Mouse (Mus musculus) midbrain, postnatal 0 days (tissue): ENCODE results near the gene Zfp219. TPM values are rescaled to one million over a fixed set of nuclear protein-coding genes. Genes with fewer than 3 reads are reported as not detected.
A peak's percentile ranks its signal among the peaks of the same experiment; 100 is the strongest.

ENCODE experiments used
- ATAC-seq: fragments of 200-750 bp; cut with Nextera tagmentation; 2 replicates; pipeline ENCODE4 v1.8.0; 2017; ENCODE audit warnings: moderate number of reproducible peaks, mild to moderate bottlenecking, moderate TSS enrichment, moderate library complexity; ENCODE audit not compliant: low FRiP score
- DNase-seq: peaks from one replicate; pipeline ENCODE4 v3.0.0-alpha.2; 2015; ENCODE audit warnings: low spot score
- H3K27ac ChIP-seq: fragments of 300-500 bp; sonication (generic); 2 replicates; pipeline ENCODE4 v1.5.1; 2014; ENCODE audit warnings: low read depth, mild to moderate bottlenecking, low read length, mixed read lengths
- H3K27me3 ChIP-seq: fragments of 300-500 bp; sonication (generic); 2 replicates; pipeline ENCODE4 v1.6.1; 2014; ENCODE audit warnings: low read length, control low read depth, mixed read lengths; ENCODE audit not compliant: insufficient read depth
- H3K36me3 ChIP-seq: fragments of 300-500 bp; sonication (generic); 2 replicates; pipeline ENCODE4 v1.6.1; 2014; ENCODE audit warnings: low read length, control low read depth, mixed read lengths; ENCODE audit not compliant: insufficient read depth
- H3K4me1 ChIP-seq: fragments of 300-500 bp; sonication (generic); 2 replicates; pipeline ENCODE4 v1.6.1; 2014; ENCODE audit warnings: mild to moderate bottlenecking, control low read depth, antibody characterized with exemption, low read length, mixed read lengths; ENCODE audit not compliant: insufficient read depth
- H3K4me2 ChIP-seq: fragments of 300-500 bp; sonication (generic); 2 replicates; pipeline ENCODE4 v1.6.1; 2014; ENCODE audit warnings: low read depth, mild to moderate bottlenecking, low read length, mixed read lengths; ENCODE audit not compliant: poor library complexity, severe bottlenecking
- H3K4me3 ChIP-seq: fragments of 300-500 bp; sonication (generic); 2 replicates; pipeline ENCODE4 v1.5.1; 2014; ENCODE audit warnings: low read depth, mild to moderate bottlenecking, low read length, moderate library complexity
- H3K9ac ChIP-seq: fragments of 300-500 bp; sonication (generic); replicated peaks from 2 replicates; pipeline ENCODE4 v1.6.1; 2014; ENCODE audit warnings: mild to moderate bottlenecking, low read length, moderate library complexity, mixed read lengths; ENCODE audit not compliant: poor library complexity, severe bottlenecking
- H3K9me3 ChIP-seq: fragments of 300-500 bp; sonication (generic); 2 replicates; pipeline ENCODE4 v1.6.1; 2016; ENCODE audit warnings: low read length, control low read depth
- CTCF ChIP-seq: IDR thresholded peaks from 2 replicates; pipeline ENCODE4 v1.5.1; 2016; ENCODE audit warnings: antibody characterized with exemption, mild to moderate bottlenecking
- WGBS: fragments of 180-500 bp; shearing (Covaris S2); extraction: QIAGEN DNeasy Blood & Tissue Kit; methylation state at CpG from one replicate; pipeline ENCODE4 v1.1.7; 2014; 5-methylcytosine and 5-hydroxymethylcytosine counted together
- polyA plus RNA-seq: library from polyadenylated mRNA; unstranded; fragments of >200 nt; fragmentation: Nextera tagmentation; extraction: Ambion mirVana; gene quantifications from 2 replicates; pipeline ENCODE4 v1.2.1, GENCODE M21; 2015
- total RNA-seq: library from RNA; depleted of rRNA; stranded (reverse); fragments of >200 nt; gene quantifications from 2 replicates; pipeline ENCODE4 v1.2.3, GENCODE M21; 2014

Zfp219 gene
- total and polyA plus RNA-seq, 2 experiments from 2014 or later, result 23.5 to 65.5 TPM

DNA sequence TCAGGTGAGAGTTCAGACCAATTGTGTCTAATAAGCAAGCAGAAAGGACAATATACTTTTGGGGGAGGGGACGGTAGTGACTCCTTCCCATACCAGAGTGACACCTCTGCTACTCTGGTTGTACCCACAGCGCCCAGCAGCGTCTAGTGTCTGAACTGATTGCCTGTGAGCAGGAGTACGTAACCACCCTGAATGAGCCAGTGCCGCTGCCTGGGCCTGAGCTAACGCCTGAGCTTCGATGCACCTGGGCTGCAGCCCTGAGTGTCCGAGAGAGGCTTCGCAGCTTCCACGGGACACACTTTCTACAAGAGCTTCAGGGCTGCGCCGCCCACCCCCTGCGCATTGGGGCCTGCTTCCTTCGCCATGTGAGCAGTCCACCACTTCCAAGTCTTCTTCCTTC, 23.1 kb downstream of the Zfp219 start:
- no peak overlapping the region for H3K4me2 ChIP-seq
- no peaks in the 10 kb centered on the region for H3K4me1 ChIP-seq
- WGBS, result 89% methylated on average over 12 of the region's 14 CpGs
- peaks cover 50% of the 10 kb centered on the region for H3K36me3 ChIP-seq
- no peaks in the 10 kb centered on the region for H3K9me3 ChIP-seq
- TF ChIP-seq CTCF, result no peak
- ATAC-seq (no peak), DNase-seq (no peak)
- no peak overlapping the region for H3K4me3 ChIP-seq
- H3K27ac ChIP-seq, result no peak overlapping the region
- H3K9ac ChIP-seq, result no peak overlapping the region
- no peaks in the 10 kb centered on the region for H3K27me3 ChIP-seq

DNA sequence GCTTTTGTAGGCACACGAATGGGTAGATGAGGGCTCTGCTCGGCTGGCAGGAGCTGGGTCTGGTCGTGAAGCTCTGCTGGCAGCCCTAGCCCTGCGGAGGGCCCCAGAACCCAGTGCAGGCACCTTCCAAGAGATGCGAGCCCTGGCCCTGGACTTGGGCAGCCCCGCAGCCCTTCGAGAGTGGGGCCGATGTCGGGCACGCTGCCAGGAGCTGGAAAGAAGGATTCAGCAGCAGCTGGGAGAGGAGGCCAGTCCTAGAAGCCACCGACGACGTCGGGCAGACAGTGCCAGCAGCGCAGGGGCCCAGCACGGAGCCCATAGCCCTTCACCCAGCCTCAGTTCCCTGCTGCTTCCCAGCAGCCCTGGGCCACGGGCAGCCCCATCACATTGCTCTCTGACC, 23.7 kb downstream of the Zfp219 start:
- Histone ChIP-seq H3K27ac (no peak overlapping the region), H3K36me3 (peaks cover 49% of the 10 kb centered on the region)

DNA sequence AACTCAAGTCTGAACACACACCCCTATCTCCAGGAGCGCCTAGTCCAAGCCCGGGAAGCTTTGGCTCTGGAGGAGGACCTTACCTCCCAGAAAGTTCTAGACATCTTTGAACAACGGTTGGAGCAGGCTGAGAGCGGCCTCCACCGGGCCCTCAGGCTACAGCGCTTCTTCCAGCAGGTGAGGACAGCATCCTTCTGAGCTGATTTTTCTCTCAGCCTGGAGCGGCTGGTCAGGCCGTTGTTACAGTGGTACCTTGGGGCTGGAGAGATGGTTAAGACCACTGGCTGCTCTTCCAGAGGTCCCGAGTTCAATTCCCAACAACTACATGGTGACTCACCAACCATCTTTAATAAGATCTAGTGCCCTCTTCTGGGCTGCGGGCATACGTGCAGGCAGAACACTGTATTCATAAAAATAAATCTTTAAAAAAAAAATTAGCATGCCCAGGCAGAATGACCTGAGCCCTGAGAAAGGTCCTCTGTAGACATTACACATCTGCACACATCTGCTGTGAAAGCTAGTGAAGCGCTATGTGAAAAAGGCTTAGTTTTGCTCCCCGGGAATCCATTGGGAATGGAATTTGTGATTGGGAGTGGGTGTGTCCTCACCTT, 24.2 kb downstream of the Zfp219 start:
- peaks cover 52% of the 10 kb centered on the region for H3K36me3 ChIP-seq
- DNase-seq (no peak), ATAC-seq (no peak)

More for the DNA sequence above, 23.7 kb downstream of the Zfp219 start:
- no peak overlapping the region for H3K4me2 ChIP-seq
- no peak for TF ChIP-seq CTCF
- no peak overlapping the region for H3K4me3 ChIP-seq
- ATAC-seq (no peak), DNase-seq (peak; percentile 63)
- H3K9ac ChIP-seq, result no peak overlapping the region
- H3K9me3 ChIP-seq, result no peaks in the 10 kb centered on the region
- no peaks in the 10 kb centered on the region for H3K4me1 ChIP-seq
- WGBS, result 52% methylated on average over 17 of the region's 17 CpGs
- H3K27me3 ChIP-seq, result no peaks in the 10 kb centered on the region

DNA sequence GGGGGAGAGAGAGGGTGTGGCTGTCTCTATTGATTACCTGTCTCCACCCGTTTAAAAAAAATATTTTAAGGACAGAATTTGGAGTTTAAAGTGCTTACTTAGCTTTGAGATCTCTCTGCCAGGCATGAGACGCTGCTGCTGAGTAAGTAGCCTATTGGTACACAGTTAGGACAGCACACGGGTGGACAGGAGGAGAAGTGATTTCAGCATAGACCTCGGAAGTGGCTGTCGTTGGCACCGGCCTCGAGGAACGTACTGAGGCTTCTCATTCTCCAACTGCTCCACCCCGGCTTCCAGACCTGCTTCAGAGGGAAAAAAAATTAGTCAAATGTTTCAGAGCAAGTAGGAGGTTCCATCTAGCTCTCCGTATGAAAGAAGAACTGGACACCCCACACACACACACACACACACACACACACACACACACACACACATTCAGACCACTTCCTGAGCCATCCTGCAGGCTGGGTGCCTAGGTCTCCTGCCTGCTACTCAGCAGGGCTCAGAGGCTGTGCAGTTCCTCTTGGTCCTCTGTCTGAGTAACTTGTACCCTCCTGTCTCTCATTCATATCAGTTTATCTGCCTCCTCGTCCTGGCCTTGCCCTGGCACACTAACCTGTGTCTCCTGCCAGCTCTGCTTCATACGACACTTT, 25.2 kb downstream of the Zfp219 start:
- Histone ChIP-seq H3K27me3 (no peaks in the 10 kb centered on the region), H3K9me3 (no peaks in the 10 kb centered on the region), H3K4me2 (no peak overlapping the region), H3K36me3 (peaks cover 55% of the 10 kb centered on the region), H3K4me3 (no peak overlapping the region), H3K9ac (no peak overlapping the region), H3K4me1 (no peaks in the 10 kb centered on the region), H3K27ac (no peak overlapping the region)
- 85% methylated on average over 12 of the region's 12 CpGs for WGBS
- TF ChIP-seq CTCF, result no peak
- no peak for DNase-seq
- no peak for ATAC-seq

More for the DNA sequence above, 24.2 kb downstream of the Zfp219 start:
- Histone ChIP-seq H3K9me3 (no peaks in the 10 kb centered on the region), H3K27ac (no peak overlapping the region), H3K9ac (no peak overlapping the region), H3K4me1 (no peaks in the 10 kb centered on the region), H3K27me3 (no peaks in the 10 kb centered on the region), H3K4me3 (no peak overlapping the region), H3K4me2 (no peak overlapping the region)
- 83% methylated on average over 13 of the region's 13 CpGs for WGBS
- TF ChIP-seq CTCF, result peak; percentile 61

DNA sequence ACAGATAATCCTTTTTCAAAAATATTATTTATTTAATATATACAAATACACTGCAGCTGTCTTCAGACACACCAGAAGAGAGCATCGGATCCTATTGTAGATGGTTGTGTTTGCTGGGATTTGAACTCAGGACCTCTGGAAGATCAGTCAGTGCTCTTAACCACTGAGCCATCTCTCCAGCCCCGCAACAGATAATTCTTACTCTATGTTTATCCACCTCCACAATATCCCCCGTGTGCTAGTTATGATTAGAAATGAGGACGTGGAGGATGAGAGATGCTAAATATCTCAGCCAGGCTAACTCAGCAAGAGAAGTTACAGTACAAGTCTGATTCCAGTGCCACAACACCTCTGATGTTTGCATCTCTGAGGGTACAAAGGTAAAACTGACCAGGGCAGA, 26.1 kb downstream of the Zfp219 start:
- ATAC-seq (no peak), DNase-seq (no peak)
- Histone ChIP-seq H3K9ac (no peak overlapping the region), H3K27ac (no peak overlapping the region), H3K9me3 (no peaks in the 10 kb centered on the region), H3K36me3 (peaks cover 55% of the 10 kb centered on the region), H3K4me3 (no peak overlapping the region), H3K4me1 (no peaks in the 10 kb centered on the region), H3K27me3 (no peaks in the 10 kb centered on the region), H3K4me2 (no peak overlapping the region)
- TF ChIP-seq CTCF, result no peak
- 93% methylated on average over 4 of the region's 4 CpGs for WGBS

DNA sequence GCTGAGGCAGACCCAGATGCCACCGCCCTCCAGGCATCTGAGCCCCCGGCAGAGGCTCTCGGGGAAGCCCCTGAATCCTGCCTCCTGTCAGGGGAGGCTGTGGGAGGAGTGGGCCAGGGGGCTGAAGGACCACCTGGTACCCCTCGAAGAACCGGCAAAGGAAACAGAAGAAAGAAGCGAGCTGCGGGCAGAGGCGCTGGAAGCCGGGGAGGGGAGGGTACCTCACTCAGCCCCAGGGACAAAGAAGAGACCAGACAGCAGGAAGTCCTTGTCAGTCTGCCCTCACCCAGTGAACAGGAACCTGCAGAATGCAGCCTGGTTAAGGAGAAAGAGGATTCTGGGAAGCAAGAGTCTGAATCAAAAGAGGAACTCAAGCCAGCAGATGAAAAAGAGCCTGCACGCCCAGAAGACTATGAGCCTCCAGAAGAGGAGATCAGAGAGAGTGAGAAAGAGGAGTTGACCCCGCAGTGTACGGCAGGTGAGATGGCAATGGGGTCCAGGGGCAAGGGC, 31.0 kb downstream of the Zfp219 start:
- Histone ChIP-seq H3K27me3 (no peaks in the 10 kb centered on the region), H3K36me3 (peaks cover 40% of the 10 kb centered on the region), H3K9ac (no peak overlapping the region), H3K4me1 (no peaks in the 10 kb centered on the region; the same call in 1 of the 2 replicates), H3K4me2 (no peak overlapping the region), H3K9me3 (no peaks in the 10 kb centered on the region), H3K4me3 (no peak overlapping the region), H3K27ac (no peak overlapping the region)
- no peak for DNase-seq
- no peak for TF ChIP-seq CTCF
- no peak for ATAC-seq
- 61% methylated on average over 12 of the region's 12 CpGs for WGBS
